Mouse (Mus musculus) small intestine, adult 2 months (tissue): ENCODE results near the gene Ahnak2.

Experiments used
- CTCF ChIP-seq: fragments of 200-500 bp; IDR thresholded peaks from 2 replicates; pipeline ENCODE4 v1.5.1; 2012; ENCODE audit warnings: low read depth, mild to moderate bottlenecking, control low read depth, inconsistent platforms, low read length, moderate library complexity, mixed read lengths; ENCODE audit not compliant: insufficient replicate concordance, insufficient read length; ENCODE audit errors: extremely low read depth
- POLR2A ChIP-seq: fragments of 200-500 bp; IDR thresholded peaks from 2 replicates; pipeline ENCODE4 v1.6.1; 2012; ENCODE audit warnings: low read depth, mild to moderate bottlenecking, control low read depth, inconsistent platforms, low read length, moderate library complexity

- TF ChIP-seq CTCF (no peak), POLR2A (no peak)
Observed at GRCm38 (mm10) chr12:112764991-112765390, 37.5 kb downstream of the Ahnak2 start.
